Mouse (Mus musculus) lung, embryonic 14.5 days (tissue): ENCODE measurements around the gene Spred3. TPM values are rescaled to one million over a fixed set of nuclear protein-coding genes. Genes with fewer than 3 reads are reported as not detected.

ENCODE experiments used
- ATAC-seq: fragments of 200-750 bp; cut with Nextera tagmentation; 2 replicates; pipeline ENCODE4 v1.8.0; 2017; ENCODE audit warnings: mild to moderate bottlenecking, moderate TSS enrichment, moderate library complexity; ENCODE audit not compliant: insufficient read depth
- DNase-seq: peaks from one replicate; pipeline ENCODE4 v3.0.0-alpha.2; 2015
- H3K27ac ChIP-seq: fragments of 300-500 bp; sonication (generic); 2 replicates; pipeline ENCODE4 v1.5.1; 2014; ENCODE audit warnings: low read depth, mild to moderate bottlenecking, moderate library complexity
- H3K27me3 ChIP-seq: fragments of 300-500 bp; sonication (generic); 2 replicates; pipeline ENCODE4 v1.6.1; 2014; ENCODE audit warnings: low read length, control low read depth; ENCODE audit not compliant: insufficient read depth
- H3K36me3 ChIP-seq: fragments of 300-500 bp; sonication (generic); 2 replicates; pipeline ENCODE4 v1.6.1; 2014; ENCODE audit warnings: control low read depth; ENCODE audit not compliant: insufficient read depth
- H3K4me1 ChIP-seq: fragments of 300-500 bp; sonication (generic); 2 replicates; pipeline ENCODE4 v1.6.1; 2014; ENCODE audit warnings: antibody characterized with exemption, control low read depth; ENCODE audit not compliant: insufficient read depth
- H3K4me2 ChIP-seq: fragments of 300-500 bp; sonication (generic); 2 replicates; pipeline ENCODE4 v1.6.1; 2014; ENCODE audit warnings: mild to moderate bottlenecking
- H3K4me3 ChIP-seq: fragments of 300-500 bp; sonication (generic); 2 replicates; pipeline ENCODE4 v1.5.1; 2014; ENCODE audit warnings: low read depth, low read length
- H3K9ac ChIP-seq: fragments of 300-500 bp; sonication (generic); 2 replicates; pipeline ENCODE4 v1.6.1; 2014
- H3K9me3 ChIP-seq: fragments of 300-500 bp; sonication (generic); 2 replicates; pipeline ENCODE4 v1.6.1; 2016; ENCODE audit warnings: low read depth, low read length, control low read depth
- CTCF ChIP-seq: IDR thresholded peaks from 2 replicates; pipeline ENCODE4 v1.5.1; 2016; ENCODE audit warnings: antibody characterized with exemption, low read depth
- WGBS: fragments of 180-500 bp; shearing (Covaris S2); extraction: QIAGEN DNeasy Blood & Tissue Kit; methylation state at CpG from one replicate; pipeline ENCODE4 v1.1.7; 2014; 5-methylcytosine and 5-hydroxymethylcytosine counted together
- polyA plus RNA-seq: library from polyadenylated mRNA; unstranded; fragments of >200 nt; fragmentation: Nextera tagmentation; extraction: Ambion mirVana; gene quantifications from 2 replicates; pipeline ENCODE4 v1.2.1, GENCODE M21; 2014

Gene Spred3
- polyA plus RNA-seq, 1 experiment from 2014 or later, result 1.7 TPM

DNA sequence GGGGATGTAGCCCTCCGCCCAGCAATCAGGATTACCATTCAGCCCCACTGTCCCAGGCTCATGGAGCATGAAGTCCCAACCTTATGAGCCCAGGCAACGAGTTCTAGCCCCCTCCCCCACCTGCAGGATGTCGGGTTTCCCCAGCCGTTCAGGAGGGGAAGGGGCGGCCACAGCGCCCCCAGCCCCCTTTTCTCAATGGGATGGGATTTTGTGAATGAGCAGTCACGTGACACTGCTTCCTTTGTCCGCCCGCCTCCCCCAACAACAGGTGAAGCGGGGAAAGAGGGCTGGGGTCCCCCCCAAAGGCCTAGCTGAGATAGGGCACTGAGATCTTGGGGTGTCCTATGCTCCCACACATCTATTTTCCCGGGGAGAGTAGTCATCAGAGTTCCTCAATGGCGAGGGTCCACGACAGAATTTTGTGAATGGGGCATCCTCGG is 1.4 kb downstream of the Spred3 start:
- 0% methylated on average over 14 of the region's 14 CpGs for WGBS
- no peak for DNase-seq
- no peak overlapping the region for H3K27ac ChIP-seq

DNA sequence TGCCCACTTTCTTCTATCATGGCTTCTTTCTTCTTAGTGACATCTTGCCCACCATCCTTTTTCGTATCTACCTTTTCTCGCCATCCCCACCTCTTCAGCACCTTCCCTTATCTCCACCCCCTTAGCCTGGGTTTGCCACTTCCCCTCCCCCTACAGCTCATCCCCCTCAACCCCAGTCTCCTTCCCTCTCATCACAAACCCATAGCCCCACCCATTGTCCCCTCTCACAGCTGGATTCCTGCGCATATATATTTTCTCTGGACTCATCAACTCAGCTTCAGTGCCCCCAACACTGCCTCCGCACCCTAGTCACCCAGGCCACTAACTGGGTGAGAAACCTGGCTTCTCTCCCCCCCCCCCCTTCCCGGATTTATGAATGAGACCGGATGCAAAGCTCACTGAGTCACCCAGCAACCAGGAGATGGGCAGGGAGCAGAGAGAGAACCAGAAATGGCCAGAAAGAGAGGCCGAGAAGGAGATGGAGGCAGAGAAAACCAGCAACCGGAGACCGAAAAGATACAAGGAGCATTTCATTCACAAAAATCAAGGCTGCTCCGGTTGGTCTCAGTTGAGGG is 2.0 kb downstream of the Spred3 start:
- no peak for TF ChIP-seq CTCF
- peaks cover 8% of the 10 kb centered on the region; the same call in 1 of the 2 replicates for H3K36me3 ChIP-seq
- peak overlapping the region; percentile 61 for H3K4me3 ChIP-seq
- H3K27me3 ChIP-seq, result peaks cover 41% of the 10 kb centered on the region
- no peaks in the 10 kb centered on the region for H3K9me3 ChIP-seq
- ATAC-seq (no peak), DNase-seq (no peak)
- H3K4me1 ChIP-seq, result peaks cover 11% of the 10 kb centered on the region; the same call in 1 of the 2 replicates
- peak overlapping the region; percentile 50; the same call in 1 of the 2 replicates for H3K9ac ChIP-seq
- WGBS, result 3% methylated on average over 10 of the region's 10 CpGs
- H3K4me2 ChIP-seq, result peak overlapping the region; percentile 81
- no peak overlapping the region for H3K27ac ChIP-seq

More for the DNA sequence above, 1.4 kb downstream of the Spred3 start:
- H3K4me1 ChIP-seq, result peaks cover 11% of the 10 kb centered on the region; the same call in 1 of the 2 replicates
- H3K4me3 ChIP-seq, result peak overlapping the region; percentile 61
- H3K9ac ChIP-seq, result peak overlapping the region; percentile 50
- no peak for ATAC-seq
- no peaks in the 10 kb centered on the region for H3K9me3 ChIP-seq
- H3K4me2 ChIP-seq, result peak overlapping the region; percentile 81
- H3K36me3 ChIP-seq, result peaks cover 14% of the 10 kb centered on the region
- no peak for TF ChIP-seq CTCF
- H3K27me3 ChIP-seq, result peaks cover 46% of the 10 kb centered on the region

DNA sequence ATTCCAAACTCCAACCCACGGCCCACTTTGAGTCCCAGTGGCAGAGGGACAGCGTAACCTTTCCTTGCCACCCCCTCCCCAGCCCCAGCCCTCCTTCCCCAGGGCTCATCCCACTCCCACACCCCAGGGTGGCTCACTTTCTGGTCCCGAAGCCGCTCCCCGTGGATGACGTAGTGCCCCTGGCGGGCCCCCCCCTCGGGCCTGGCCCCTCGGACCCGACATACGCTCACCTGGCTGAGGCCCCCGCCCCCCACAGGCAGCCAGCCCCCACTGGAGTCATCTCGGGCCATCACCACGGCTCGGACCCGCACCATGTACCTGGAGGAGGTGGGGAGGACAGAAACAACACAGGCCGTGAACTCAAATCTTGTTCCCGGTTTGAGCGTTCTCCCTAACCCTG is 2.6 kb downstream of the Spred3 start:
- H3K4me2 ChIP-seq, result peak overlapping the region; percentile 81; the same call in 1 of the 2 replicates
- H3K27ac ChIP-seq, result no peak overlapping the region
- 17% methylated on average over 16 of the region's 19 CpGs for WGBS
- H3K4me3 ChIP-seq, result no peak overlapping the region
- no peaks in the 10 kb centered on the region for H3K9me3 ChIP-seq
- no peak for DNase-seq
- no peak overlapping the region for H3K9ac ChIP-seq
- ATAC-seq, result no peak
- H3K36me3 ChIP-seq, result peaks cover 2% of the 10 kb centered on the region; the same call in 1 of the 2 replicates
- no peak for TF ChIP-seq CTCF
- H3K4me1 ChIP-seq, result peaks cover 11% of the 10 kb centered on the region; the same call in 1 of the 2 replicates
- peaks cover 35% of the 10 kb centered on the region for H3K27me3 ChIP-seq

DNA sequence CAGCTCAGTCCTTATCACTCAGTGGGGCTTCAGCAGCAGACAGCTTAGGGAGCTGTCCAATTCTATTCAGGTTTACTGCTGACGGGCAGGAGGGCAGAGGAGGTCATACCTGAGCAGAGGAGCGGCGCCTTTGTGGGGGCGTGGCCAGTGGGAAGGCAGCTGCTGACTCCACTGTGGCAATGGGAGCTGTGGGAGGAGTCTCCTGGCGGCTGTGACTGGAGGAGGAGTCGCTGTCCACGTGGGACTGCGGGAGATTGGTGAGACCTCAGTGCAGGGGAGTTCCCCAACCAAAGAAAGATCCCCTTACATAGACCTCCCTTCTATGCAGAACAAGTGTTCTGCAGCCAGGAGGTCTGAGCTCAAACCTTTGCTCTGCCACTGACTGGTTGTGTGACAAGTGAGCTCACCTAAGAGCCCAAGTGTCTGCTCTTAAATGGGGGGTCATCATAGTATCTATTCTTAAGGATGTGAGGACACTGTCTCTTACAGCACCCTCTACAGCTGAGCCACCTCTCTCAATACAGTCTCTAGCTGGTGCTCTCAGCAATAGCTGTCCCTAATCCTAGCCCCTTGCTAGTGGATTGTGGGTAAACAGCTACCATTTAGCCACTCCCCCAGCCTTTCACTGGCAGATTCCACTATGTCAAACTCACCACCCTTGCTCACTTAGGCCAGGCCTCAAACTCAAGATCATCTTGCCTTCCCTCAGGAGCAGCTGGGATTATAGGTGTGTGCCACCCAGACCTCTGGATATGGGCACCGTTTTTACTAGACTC is 7.3 kb downstream of the Spred3 start:
- peaks cover 22% of the 10 kb centered on the region for H3K27me3 ChIP-seq
- no peak overlapping the region for H3K27ac ChIP-seq
- H3K4me3 ChIP-seq, result no peak overlapping the region
- H3K36me3 ChIP-seq, result no peaks in the 10 kb centered on the region
- TF ChIP-seq CTCF, result no peak
- no peaks in the 10 kb centered on the region for H3K4me1 ChIP-seq
- H3K9ac ChIP-seq, result no peak overlapping the region
- H3K9me3 ChIP-seq, result no peaks in the 10 kb centered on the region
- no peak overlapping the region for H3K4me2 ChIP-seq
- WGBS, result 9% methylated on average over 9 of the region's 9 CpGs
- DNase-seq (peak; percentile 70), ATAC-seq (peak; percentile 67; the same call in 1 of the 2 replicates)

DNA sequence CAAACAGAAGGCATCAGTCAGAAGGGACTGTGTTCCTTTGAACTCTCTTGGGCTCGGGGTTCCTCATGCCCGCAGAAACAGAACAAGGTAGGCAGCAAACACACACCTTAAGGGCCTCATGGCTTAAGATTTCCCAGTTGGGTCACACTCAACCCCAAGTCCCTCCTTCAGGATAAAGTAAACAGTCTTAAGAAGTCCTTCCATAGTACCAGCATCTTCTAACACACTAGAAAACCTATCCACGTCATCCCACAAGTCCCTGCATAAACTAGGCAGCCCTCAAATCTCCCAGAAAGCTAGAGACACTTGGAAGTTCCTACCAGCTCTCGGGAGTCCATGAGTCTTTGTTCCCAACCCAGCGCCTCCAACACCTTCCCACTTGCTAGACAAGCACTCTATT is 7.9 kb downstream of the Spred3 start:
- DNase-seq (no peak), ATAC-seq (no peak)
- H3K4me2 ChIP-seq, result no peak overlapping the region
- H3K9me3 ChIP-seq, result no peaks in the 10 kb centered on the region
- H3K4me1 ChIP-seq, result no peaks in the 10 kb centered on the region
- no peak for TF ChIP-seq CTCF
- 45% methylated on average over 5 of the region's 5 CpGs for WGBS
- H3K36me3 ChIP-seq, result no peaks in the 10 kb centered on the region
- peaks cover 19% of the 10 kb centered on the region for H3K27me3 ChIP-seq
- no peak overlapping the region for H3K9ac ChIP-seq
- H3K4me3 ChIP-seq, result no peak overlapping the region
- H3K27ac ChIP-seq, result no peak overlapping the region

DNA sequence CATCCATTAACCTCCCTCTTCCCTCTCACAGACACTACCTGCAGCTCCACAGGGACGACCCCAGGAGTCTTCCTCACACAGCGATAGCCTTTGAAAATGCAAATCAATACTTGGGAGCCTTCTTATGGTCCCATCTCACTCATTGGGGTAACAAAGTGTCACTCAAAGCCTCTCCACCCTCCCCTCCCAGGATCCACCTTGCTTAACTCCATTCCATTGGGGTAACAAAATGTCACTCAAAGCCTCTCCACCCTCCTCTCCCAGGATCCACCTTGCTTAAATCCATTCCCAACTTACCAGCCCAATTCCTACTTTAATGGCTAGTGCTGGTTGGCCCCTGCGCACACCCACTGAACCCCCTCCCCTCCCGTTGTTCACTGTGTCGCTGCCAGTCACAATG is 11.9 kb downstream of the Spred3 start:
- ATAC-seq (no peak), DNase-seq (no peak)
- 0 out of 2 replicates have a peak, but pooled peaks cover 3% of the 10 kb centered on the region for H3K4me1 ChIP-seq
- no peak overlapping the region for H3K27ac ChIP-seq
- H3K36me3 ChIP-seq, result no peaks in the 10 kb centered on the region
- H3K9ac ChIP-seq, result no peak overlapping the region
- TF ChIP-seq CTCF, result no peak
- H3K27me3 ChIP-seq, result peaks cover 19% of the 10 kb centered on the region
- no peak overlapping the region for H3K4me2 ChIP-seq
- 4% methylated on average over 5 of the region's 5 CpGs for WGBS
- no peaks in the 10 kb centered on the region for H3K9me3 ChIP-seq
- no peak overlapping the region for H3K4me3 ChIP-seq
